Mouse (Mus musculus): ENCODE measurements at regions not wholly inside any gene's neighbourhood (a gene's known extent, or its start where the extent isn't known, plus 50 kb on each side); places are given as distances from the start of the nearest gene placed in this dataset.

DNA sequence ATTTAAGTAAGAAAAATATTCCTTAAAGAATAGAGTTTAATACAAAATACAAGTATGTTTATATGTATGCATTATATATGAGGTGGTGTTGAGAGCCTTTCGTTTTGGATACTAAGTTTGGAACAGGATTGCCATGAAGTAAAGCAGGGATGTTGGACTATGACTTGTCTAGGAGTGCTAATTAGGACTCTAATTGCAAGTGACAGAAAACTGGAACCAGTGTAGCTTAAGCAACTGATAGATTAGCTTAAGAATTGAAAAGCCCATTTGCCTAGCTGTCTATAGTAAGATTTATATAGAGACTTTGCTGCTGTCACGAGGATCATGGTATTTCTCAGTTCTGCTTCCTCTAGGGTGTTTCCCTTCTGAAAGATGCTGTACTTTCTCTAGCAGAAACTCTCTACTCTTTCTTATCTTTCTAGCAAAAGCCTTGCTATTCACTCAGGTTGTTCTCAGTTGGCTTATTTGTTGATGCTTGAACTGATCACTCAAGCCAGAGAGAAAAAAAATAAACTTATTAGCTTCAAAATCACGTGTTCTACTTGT is 147.9 kb upstream of the 1810046K07Rik start:
- Histone ChIP-seq H3K36me3 (ENCODE audit: control insufficient read depth, insufficient read depth, low read length, poor library complexity, severe bottlenecking) (no peaks in the 10 kb centered on the region), H3K4me3 (ENCODE audit: insufficient read depth in 1 of 2, low read depth in 1 of 2, low read length in 2 of 2, poor library complexity in 1 of 2, severe bottlenecking in 1 of 2) (no peak overlapping the region), H3K27ac (ENCODE audit: insufficient read depth, low read depth, low read length, poor library complexity, severe bottlenecking) (no peak overlapping the region), H3K4me1 (ENCODE audit: control insufficient read depth in 2 of 2, insufficient read depth in 2 of 2, low read length in 2 of 2, poor library complexity in 1 of 2) (no peaks in the 10 kb centered on the region), H3K9ac (ENCODE audit: insufficient read depth, low read depth, low read length, poor library complexity, severe bottlenecking) (no peak overlapping the region), H3K9me3 (ENCODE audit: control insufficient read depth, insufficient read depth, low read depth, low read length) (no peaks in the 10 kb centered on the region)
- DNase-seq (ENCODE audit: low read depth, low spot score): no peak
- in situ Hi-C loops (cut with MboI; ENCODE audit: low sequenced_read_pairs in 2 of 2, unreplicated experiment in 2 of 2): no loop called here
- TF ChIP-seq ZNF384 (IDR thresholded peaks at IDR 0.05; ENCODE audit: low read depth, low read length): no peak
- TF ChIP-seq CHD2 (IDR thresholded peaks at IDR 0.05; ENCODE audit: low read depth, low read length): no peak
- no peak for TF ChIP-seq ZC3H11A (IDR thresholded peaks at IDR 0.05; ENCODE audit: borderline replicate concordance, low read depth, low read length)
- TF ChIP-seq MAFK (IDR thresholded peaks at IDR 0.05; ENCODE audit: insufficient read depth, low read depth, low read length): no peak

DNA sequence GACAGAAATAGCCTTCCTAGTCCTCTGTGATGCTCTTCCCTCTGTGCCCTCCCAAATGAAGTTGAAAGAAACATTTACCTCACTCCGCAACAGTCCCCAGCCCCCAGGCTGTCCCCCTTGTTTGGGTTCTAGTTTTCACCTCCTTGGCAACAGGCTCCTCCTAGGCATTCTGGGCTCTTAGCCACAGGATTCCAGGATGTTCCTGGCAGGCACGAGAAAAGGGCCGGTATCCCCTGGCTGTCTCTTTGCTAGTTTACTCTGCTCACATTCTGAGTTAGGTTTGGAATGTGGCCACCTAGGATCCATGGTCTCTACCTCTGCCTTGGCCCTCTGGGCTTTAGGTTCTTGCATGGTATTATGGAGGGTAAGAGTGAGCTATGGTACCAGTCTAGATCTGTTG is 159.1 kb upstream of the 1810046K07Rik start:
- DNase-seq (ENCODE audit: low read depth, low spot score): no peak
- no peak overlapping the region for H3K27ac ChIP-seq (ENCODE audit: insufficient read depth, low read depth, low read length, poor library complexity, severe bottlenecking)
- H3K4me1 ChIP-seq (ENCODE audit: control insufficient read depth in 2 of 2, insufficient read depth in 2 of 2, low read length in 2 of 2, poor library complexity in 1 of 2): no peaks in the 10 kb centered on the region
- H3K9ac ChIP-seq (ENCODE audit: insufficient read depth, low read depth, low read length, poor library complexity, severe bottlenecking): no peak overlapping the region
- no peak overlapping the region for H3K4me3 ChIP-seq (ENCODE audit: insufficient read depth in 1 of 2, low read depth in 1 of 2, low read length in 2 of 2, poor library complexity in 1 of 2, severe bottlenecking in 1 of 2)
- H3K9me3 ChIP-seq (ENCODE audit: control insufficient read depth, insufficient read depth, low read depth, low read length): no peaks in the 10 kb centered on the region
- in situ Hi-C loops (cut with MboI; ENCODE audit: low sequenced_read_pairs in 2 of 2, unreplicated experiment in 2 of 2): no loop called here
- TF ChIP-seq CHD2 (IDR thresholded peaks at IDR 0.05; ENCODE audit: low read depth, low read length) (no peak), ZC3H11A (IDR thresholded peaks at IDR 0.05; ENCODE audit: borderline replicate concordance, low read depth, low read length) (no peak), HCFC1 (IDR thresholded peaks at IDR 0.05; ENCODE audit: borderline replicate concordance, insufficient read depth, low read length) (no peak), ZNF384 (IDR thresholded peaks at IDR 0.05; ENCODE audit: low read depth, low read length) (no peak), MAFK (IDR thresholded peaks at IDR 0.05; ENCODE audit: insufficient read depth, low read depth, low read length) (no peak)
- no peaks in the 10 kb centered on the region for H3K36me3 ChIP-seq (ENCODE audit: control insufficient read depth, insufficient read depth, low read length, poor library complexity, severe bottlenecking)

DNA sequence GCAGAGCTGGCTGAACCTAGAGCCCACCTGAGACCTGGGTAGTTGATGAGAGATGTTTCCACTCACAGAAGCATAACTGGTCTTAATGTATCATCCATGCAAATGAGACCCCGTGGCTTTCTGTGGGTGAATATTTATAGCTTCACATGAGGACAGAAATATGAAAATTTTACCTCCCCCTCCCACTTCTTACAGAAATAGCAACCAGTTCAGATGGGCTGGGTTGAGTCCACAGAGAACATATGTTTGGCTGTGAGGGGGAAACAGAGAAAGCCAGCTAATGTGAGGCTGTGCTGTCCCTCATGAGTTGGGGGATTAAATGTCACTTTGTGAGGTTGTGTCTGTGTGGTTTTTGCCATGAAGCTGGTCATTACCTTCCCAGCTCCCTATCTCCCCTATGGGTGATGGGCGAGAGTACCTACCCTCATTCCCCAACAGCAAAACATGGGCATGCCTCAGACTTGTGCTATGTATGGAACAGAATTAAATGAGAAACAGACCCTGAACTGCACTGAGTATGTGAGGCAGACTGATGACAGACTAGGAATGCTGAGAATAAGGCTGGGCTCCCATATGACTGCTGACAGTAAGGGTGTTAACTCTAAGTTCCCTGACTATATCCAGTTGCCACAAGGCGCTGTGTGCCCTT is 178.7 kb upstream of the 1810046K07Rik start:
- no peak for TF ChIP-seq ZNF384 (IDR thresholded peaks at IDR 0.05; ENCODE audit: low read depth, low read length)
- TF ChIP-seq MAFK (IDR thresholded peaks at IDR 0.05; ENCODE audit: insufficient read depth, low read depth, low read length): no peak
- TF ChIP-seq CHD2 (IDR thresholded peaks at IDR 0.05; ENCODE audit: low read depth, low read length): no peak
- no peak for TF ChIP-seq ZC3H11A (IDR thresholded peaks at IDR 0.05; ENCODE audit: borderline replicate concordance, low read depth, low read length)
- no peak for TF ChIP-seq HCFC1 (IDR thresholded peaks at IDR 0.05; ENCODE audit: borderline replicate concordance, insufficient read depth, low read length)
- DNase-seq (ENCODE audit: low read depth, low spot score): no peak
- in situ Hi-C loops (cut with MboI; ENCODE audit: low sequenced_read_pairs in 2 of 2, unreplicated experiment in 2 of 2): no loop called here

DNA sequence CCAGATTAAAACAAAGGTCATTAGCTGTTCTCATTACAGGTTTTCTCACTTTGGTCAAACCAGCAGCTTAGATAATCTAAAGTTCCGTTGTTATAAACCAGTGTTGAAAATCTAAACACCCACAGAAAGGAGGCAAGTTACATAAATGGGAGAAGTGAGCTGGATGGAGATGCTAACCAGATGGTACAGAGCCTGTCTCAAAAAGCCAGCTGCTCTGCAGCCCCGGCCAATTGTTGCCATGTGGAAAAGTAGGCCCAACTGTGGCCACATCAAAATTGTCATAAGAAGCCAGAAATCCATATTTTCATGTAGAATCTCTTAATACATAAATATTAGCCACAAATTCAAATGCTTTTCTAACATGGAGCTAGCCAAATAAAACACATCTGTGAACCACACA is 188.9 kb upstream of the 1810046K07Rik start:
- in situ Hi-C loops (cut with MboI; ENCODE audit: low sequenced_read_pairs in 2 of 2, unreplicated experiment in 2 of 2): no loop called here
- no peak for DNase-seq (ENCODE audit: low read depth, low spot score)
- TF ChIP-seq ZNF384 (IDR thresholded peaks at IDR 0.05; ENCODE audit: low read depth, low read length): no peak
- no peak for TF ChIP-seq HCFC1 (IDR thresholded peaks at IDR 0.05; ENCODE audit: borderline replicate concordance, insufficient read depth, low read length)
- TF ChIP-seq CHD2 (IDR thresholded peaks at IDR 0.05; ENCODE audit: low read depth, low read length): no peak
- no peak for TF ChIP-seq ZC3H11A (IDR thresholded peaks at IDR 0.05; ENCODE audit: borderline replicate concordance, low read depth, low read length)
- TF ChIP-seq MAFK (IDR thresholded peaks at IDR 0.05; ENCODE audit: insufficient read depth, low read depth, low read length): no peak

More for the DNA sequence above, 178.7 kb upstream of the 1810046K07Rik start:
- H3K9ac ChIP-seq (ENCODE audit: insufficient read depth, low read depth, low read length, poor library complexity, severe bottlenecking): no peak overlapping the region
- no peaks in the 10 kb centered on the region for H3K4me1 ChIP-seq (ENCODE audit: control insufficient read depth in 2 of 2, insufficient read depth in 2 of 2, low read length in 2 of 2, poor library complexity in 1 of 2)
- H3K27ac ChIP-seq (ENCODE audit: insufficient read depth, low read depth, low read length, poor library complexity, severe bottlenecking): no peak overlapping the region
- no peaks in the 10 kb centered on the region for H3K36me3 ChIP-seq (ENCODE audit: control insufficient read depth, insufficient read depth, low read length, poor library complexity, severe bottlenecking)
- no peaks in the 10 kb centered on the region for H3K9me3 ChIP-seq (ENCODE audit: control insufficient read depth, insufficient read depth, low read depth, low read length)
- H3K4me3 ChIP-seq (ENCODE audit: insufficient read depth in 1 of 2, low read depth in 1 of 2, low read length in 2 of 2, poor library complexity in 1 of 2, severe bottlenecking in 1 of 2): no peak overlapping the region

More for the DNA sequence above, 188.9 kb upstream of the 1810046K07Rik start:
- Histone ChIP-seq H3K4me1 (ENCODE audit: control insufficient read depth in 2 of 2, insufficient read depth in 2 of 2, low read length in 2 of 2, poor library complexity in 1 of 2) (no peaks in the 10 kb centered on the region), H3K4me3 (ENCODE audit: insufficient read depth in 1 of 2, low read depth in 1 of 2, low read length in 2 of 2, poor library complexity in 1 of 2, severe bottlenecking in 1 of 2) (no peak overlapping the region), H3K27ac (ENCODE audit: insufficient read depth, low read depth, low read length, poor library complexity, severe bottlenecking) (no peak overlapping the region), H3K9me3 (ENCODE audit: control insufficient read depth, insufficient read depth, low read depth, low read length) (no peaks in the 10 kb centered on the region), H3K9ac (ENCODE audit: insufficient read depth, low read depth, low read length, poor library complexity, severe bottlenecking) (no peak overlapping the region), H3K36me3 (ENCODE audit: control insufficient read depth, insufficient read depth, low read length, poor library complexity, severe bottlenecking) (no peaks in the 10 kb centered on the region)
